In the genomic region with DNA sequence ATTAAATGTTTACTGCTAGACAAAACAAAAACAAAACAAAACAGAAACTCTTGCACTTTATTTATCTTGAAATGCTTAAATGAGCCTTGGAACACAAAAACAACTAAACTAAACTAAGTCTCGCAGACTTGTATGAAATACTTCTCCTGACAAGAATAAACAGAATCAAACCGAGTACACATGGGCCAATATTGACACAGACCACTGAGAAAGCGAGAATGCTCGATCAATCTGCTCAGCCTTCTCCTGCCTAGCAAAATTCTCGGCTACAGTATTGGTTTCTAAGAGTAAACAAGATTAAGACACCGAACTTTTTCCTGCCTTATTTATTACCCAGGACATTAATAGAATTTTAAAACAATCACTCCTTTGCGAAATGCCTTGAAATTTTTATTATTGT, we compare ENCODE assay signal across 19 mouse cellular contexts.
"Had no signal": no experiment of that assay in that cellular context is flagged by ENCODE, and none has a peak within 500 bp of the region (broad histone marks: within the 10 kb centered on the region; RNA-seq: fewer than 3 reads in every experiment).

No protein-coding gene starts in this region.

- H3K9me3 ChIP-seq: kidney, embryonic 15.5 days; liver, embryonic 13.5 days; midbrain, embryonic 13.5 days; neural tube, embryonic 12.5 days; neural tube, embryonic 15.5 days had no signal

- H3K27me3 ChIP-seq: kidney, embryonic 15.5 days; liver, embryonic 13.5 days; neural tube, embryonic 12.5 days had no signal

- H3K9ac ChIP-seq: kidney, embryonic 15.5 days; liver, embryonic 13.5 days; midbrain, embryonic 13.5 days; neural tube, embryonic 12.5 days; neural tube, embryonic 15.5 days had no signal

- H3K27ac ChIP-seq: kidney, embryonic 15.5 days; left cerebral cortex, adult 2 months; liver, embryonic 13.5 days; midbrain, embryonic 13.5 days; neural tube, embryonic 12.5 days; neural tube, embryonic 15.5 days; stomach, postnatal 0 days had no signal

- ATAC-seq: midbrain, embryonic 13.5 days had no signal

- H3K4me1 ChIP-seq: kidney, embryonic 15.5 days; liver, embryonic 13.5 days; midbrain, embryonic 13.5 days had no signal

- H3K4me2 ChIP-seq: kidney, embryonic 15.5 days; liver, embryonic 13.5 days; midbrain, embryonic 13.5 days; neural tube, embryonic 12.5 days; neural tube, embryonic 15.5 days had no signal

- H3K36me3 ChIP-seq: kidney, embryonic 15.5 days; liver, embryonic 13.5 days; midbrain, embryonic 13.5 days; neural tube, embryonic 12.5 days; neural tube, embryonic 15.5 days had no signal

- H3K4me3 ChIP-seq: kidney, embryonic 15.5 days; left cerebral cortex, adult 2 months; liver, embryonic 13.5 days; midbrain, embryonic 13.5 days; neural tube, embryonic 12.5 days; neural tube, embryonic 15.5 days had no signal

- DNase-seq: kidney, postnatal 10 days; kidney, postnatal 36 days; layer of hippocampus, postnatal 36 days; liver, embryonic 13.5 days; lung, adult 2 months; lung, postnatal 14 days; lung, postnatal 4 days; right cerebral cortex, adult 18-20 months; right cerebral cortex, postnatal 14 days; right cerebral cortex, postnatal 4 days; thymus, adult 2 months; thymus, postnatal 14 days; thymus, postnatal 4 days had no signal
